Mouse (Mus musculus): Measurements from ENCODE around the gene Olfr145. TPM values are rescaled to one million over a fixed set of nuclear protein-coding genes. Genes with fewer than 3 reads are reported as not detected.

The Olfr145 gene
- total RNA-seq (2014; rRNA removed): not detected in 2 replicates
- not detected in 2 replicates for polyA plus RNA-seq (2015; fragmentation: Nextera tagmentation; extraction: Ambion mirVana)

- H3K27me3 ChIP-seq (ENCODE audit: insufficient read depth, low read length): no peaks in the 10 kb centered on the region
- no peaks in the 10 kb centered on the region for H3K4me1 ChIP-seq (ENCODE audit: insufficient read depth, low read length)
- no peaks in the 10 kb centered on the region for H3K9me3 ChIP-seq (ENCODE audit: low read length)
- TF ChIP-seq CTCF (IDR thresholded peaks at IDR 0.05): no peak
- no peak within 1 kb of the TSS for H3K4me3 ChIP-seq (ENCODE audit: low read depth, low read length)
- ATAC-seq (ENCODE audit: low FRiP score) (no peak), DNase-seq (ENCODE audit: low spot score) (no peak)
- no peaks in the 10 kb centered on the region for H3K36me3 ChIP-seq (ENCODE audit: insufficient read depth, low read length)
- no peak within 1 kb of the TSS for H3K27ac ChIP-seq (ENCODE audit: low read depth, low read length)
- H3K9ac ChIP-seq (replicated peaks; ENCODE audit: low read length, poor library complexity, severe bottlenecking): no peak within 1 kb of the TSS
- 12% methylated on average over 2 of the region's 2 CpGs for WGBS
- no peak within 1 kb of the TSS for H3K4me2 ChIP-seq (ENCODE audit: low read depth, low read length, poor library complexity, severe bottlenecking)
Observed at GRCm38 (mm10) chr9:37896661-37897060, at the start of gene Olfr145. Olfr145 (plus strand) TSS chr9:37896724.

GRCm38 (mm10) chr9:37849267-37849666 is 47.3 kb upstream of the Olfr145 start:
- H3K27ac ChIP-seq (ENCODE audit: low read depth, low read length): no peak overlapping the region
- no peaks in the 10 kb centered on the region for H3K36me3 ChIP-seq (ENCODE audit: insufficient read depth, low read length)
- ATAC-seq (ENCODE audit: low FRiP score) (no peak), DNase-seq (ENCODE audit: low spot score) (no peak)
- no peaks in the 10 kb centered on the region for H3K27me3 ChIP-seq (ENCODE audit: insufficient read depth, low read length)
- no peak overlapping the region for H3K4me2 ChIP-seq (ENCODE audit: low read depth, low read length, poor library complexity, severe bottlenecking)
- no peaks in the 10 kb centered on the region for H3K9me3 ChIP-seq (ENCODE audit: low read length)
- H3K4me1 ChIP-seq (ENCODE audit: insufficient read depth, low read length): no peaks in the 10 kb centered on the region
- H3K9ac ChIP-seq (replicated peaks; ENCODE audit: low read length, poor library complexity, severe bottlenecking): no peak overlapping the region
- no peak overlapping the region for H3K4me3 ChIP-seq (ENCODE audit: low read depth, low read length)
- no peak for TF ChIP-seq CTCF (IDR thresholded peaks at IDR 0.05)
- 90% methylated on average over 2 of the region's 2 CpGs for WGBS

- Histone ChIP-seq H3K4me2 (ENCODE audit: low read depth, low read length, poor library complexity, severe bottlenecking) (no peak within 1 kb of the TSS), H3K9me3 (ENCODE audit: low read length) (no peaks in the 10 kb centered on the region), H3K9ac (replicated peaks; ENCODE audit: low read length, poor library complexity, severe bottlenecking) (no peak within 1 kb of the TSS), H3K27ac (ENCODE audit: low read depth, low read length) (no peak within 1 kb of the TSS), H3K36me3 (ENCODE audit: insufficient read depth, low read length) (no peaks in the 10 kb centered on the region), H3K27me3 (ENCODE audit: insufficient read depth, low read length) (no peaks in the 10 kb centered on the region), H3K4me3 (ENCODE audit: low read depth, low read length) (no peak within 1 kb of the TSS), H3K4me1 (ENCODE audit: insufficient read depth, low read length) (no peaks in the 10 kb centered on the region)
- WGBS: 76% methylated on average over 4 of the region's 4 CpGs
- ATAC-seq (ENCODE audit: low FRiP score) (no peak), DNase-seq (ENCODE audit: low spot score) (no peak)
- TF ChIP-seq CTCF (IDR thresholded peaks at IDR 0.05): no peak
Observed at GRCm38 (mm10) chr9:37853969-37854368, 42.6 kb upstream of the Olfr145 start, which contains the start of gene Olfr877. Olfr877 (plus strand) TSS chr9:37854269.

- H3K4me2 ChIP-seq (ENCODE audit: low read depth, low read length, poor library complexity, severe bottlenecking): no peak overlapping the region
- H3K4me3 ChIP-seq (ENCODE audit: low read depth, low read length): no peak overlapping the region
- no peaks in the 10 kb centered on the region for H3K36me3 ChIP-seq (ENCODE audit: insufficient read depth, low read length)
- WGBS: 79% methylated on average over 1 of the region's 1 CpGs
- DNase-seq (ENCODE audit: low spot score) (no peak), ATAC-seq (ENCODE audit: low FRiP score) (no peak)
- no peak overlapping the region for H3K27ac ChIP-seq (ENCODE audit: low read depth, low read length)
- TF ChIP-seq CTCF (IDR thresholded peaks at IDR 0.05): no peak
- no peaks in the 10 kb centered on the region for H3K9me3 ChIP-seq (ENCODE audit: low read length)
- H3K4me1 ChIP-seq (ENCODE audit: insufficient read depth, low read length): no peaks in the 10 kb centered on the region
- no peaks in the 10 kb centered on the region for H3K27me3 ChIP-seq (ENCODE audit: insufficient read depth, low read length)
- no peak overlapping the region for H3K9ac ChIP-seq (replicated peaks; ENCODE audit: low read length, poor library complexity, severe bottlenecking)
Observed at GRCm38 (mm10) chr9:37863325-37863724, 33.2 kb upstream of the Olfr145 start.

GRCm38 (mm10) chr9:37870246-37870645 is 26.3 kb upstream of the Olfr145 start:
- 65% methylated on average over 1 of the region's 1 CpGs for WGBS
- DNase-seq (ENCODE audit: low spot score) (no peak), ATAC-seq (ENCODE audit: low FRiP score) (no peak)
- Histone ChIP-seq H3K27ac (ENCODE audit: low read depth, low read length) (no peak overlapping the region), H3K9me3 (ENCODE audit: low read length) (no peaks in the 10 kb centered on the region), H3K4me2 (ENCODE audit: low read depth, low read length, poor library complexity, severe bottlenecking) (no peak overlapping the region), H3K9ac (replicated peaks; ENCODE audit: low read length, poor library complexity, severe bottlenecking) (no peak overlapping the region), H3K4me1 (ENCODE audit: insufficient read depth, low read length) (no peaks in the 10 kb centered on the region), H3K4me3 (ENCODE audit: low read depth, low read length) (no peak overlapping the region), H3K36me3 (ENCODE audit: insufficient read depth, low read length) (no peaks in the 10 kb centered on the region), H3K27me3 (ENCODE audit: insufficient read depth, low read length) (no peaks in the 10 kb centered on the region)
- no peak for TF ChIP-seq CTCF (IDR thresholded peaks at IDR 0.05)

GRCm38 (mm10) chr9:37871097-37871496 is 25.4 kb upstream of the Olfr145 start:
- no peak overlapping the region for H3K4me3 ChIP-seq (ENCODE audit: low read depth, low read length)
- H3K9me3 ChIP-seq (ENCODE audit: low read length): no peaks in the 10 kb centered on the region
- H3K36me3 ChIP-seq (ENCODE audit: insufficient read depth, low read length): no peaks in the 10 kb centered on the region
- WGBS: 80% methylated on average over 1 of the region's 1 CpGs
- H3K4me1 ChIP-seq (ENCODE audit: insufficient read depth, low read length): no peaks in the 10 kb centered on the region
- H3K27ac ChIP-seq (ENCODE audit: low read depth, low read length): no peak overlapping the region
- TF ChIP-seq CTCF (IDR thresholded peaks at IDR 0.05): no peak
- no peaks in the 10 kb centered on the region for H3K27me3 ChIP-seq (ENCODE audit: insufficient read depth, low read length)
- no peak for DNase-seq (ENCODE audit: low spot score)
- no peak for ATAC-seq (ENCODE audit: low FRiP score)
- H3K9ac ChIP-seq (replicated peaks; ENCODE audit: low read length, poor library complexity, severe bottlenecking): no peak overlapping the region
- no peak overlapping the region for H3K4me2 ChIP-seq (ENCODE audit: low read depth, low read length, poor library complexity, severe bottlenecking)
